Mouse (Mus musculus) G1E-ER4 (cell line): ENCODE data around the gene Tssk6. TPM values are rescaled to one million over a fixed set of nuclear protein-coding genes. Genes with fewer than 3 reads are reported as not detected.

Source experiments
- GATA1 ChIP-seq: IDR thresholded peaks from one replicate; pipeline ENCODE4 v1.8.0; 2012; ENCODE audit warnings: low read length, inconsistent platforms
- polyA plus RNA-seq: library from polyadenylated mRNA; stranded (reverse); fragments of >175 nt; gene quantifications from 2 replicates; pipeline ENCODE4 v1.2.3, GENCODE M21; 2012

Gene Tssk6
- polyA plus RNA-seq, 1 experiment = 0.17 TPM

GRCm38 (mm10) chr8:69933811-69934210 is 31.8 kb downstream of the Tssk6 start:
- TF ChIP-seq GATA1 = no peak

- no peak for TF ChIP-seq GATA1
These were observed 32.6 kb downstream of the Tssk6 start for GRCm38 (mm10) chr8:69934582-69934981.

GRCm38 (mm10) chr8:69935431-69935830 is 33.4 kb downstream of the Tssk6 start:
- TF ChIP-seq GATA1 = no peak

GRCm38 (mm10) chr8:69936050-69936794 is 34.2 kb downstream of the Tssk6 start:
- TF ChIP-seq GATA1 = no peak

- no peak for TF ChIP-seq GATA1
These were observed 35.5 kb downstream of the Tssk6 start for GRCm38 (mm10) chr8:69937466-69937865.

GRCm38 (mm10) chr8:69938245-69938982 is 36.4 kb downstream of the Tssk6 start:
- TF ChIP-seq GATA1 = no peak

GRCm38 (mm10) chr8:69939633-69940032 is 37.6 kb downstream of the Tssk6 start:
- no peak for TF ChIP-seq GATA1

GRCm38 (mm10) chr8:69940386-69940785 is 38.4 kb downstream of the Tssk6 start:
- TF ChIP-seq GATA1 = no peak

- no peak for TF ChIP-seq GATA1
These were observed 48.3 kb downstream of the Tssk6 start for GRCm38 (mm10) chr8:69950300-69950699.

Other genes with a start within 250 kb of the Tssk6 start
- not detected in 2 replicates for gene Zfp964, start 247.7 kb upstream of the Tssk6 start, polyA plus RNA-seq
- 0.90 and 0.98 TPM in 2 replicates for gene Zfp869, start 191.5 kb upstream of the Tssk6 start, polyA plus RNA-seq
- gene Zfp963, start 152.2 kb upstream of the Tssk6 start, polyA plus RNA-seq = 0.80 and 1.0 TPM in 2 replicates
- 0.72 and 1.4 TPM in 2 replicates for gene Gm20422, start 127.3 kb upstream of the Tssk6 start, polyA plus RNA-seq
- gene Atp13a1, start 111.0 kb upstream of the Tssk6 start, polyA plus RNA-seq = 42.1 and 42.9 TPM in 2 replicates
- 1.4 and 1.5 TPM in 2 replicates for gene Zfp866, start 111.0 kb upstream of the Tssk6 start, polyA plus RNA-seq
- gene Gmip, start 93.5 kb upstream of the Tssk6 start, polyA plus RNA-seq = 29.1 and 44.6 TPM in 2 replicates
- gene Lpar2, start 79.8 kb upstream of the Tssk6 start, polyA plus RNA-seq = 0.38 and 0.43 TPM in 2 replicates
- 3.3 and 4.0 TPM in 2 replicates for gene Pbx4, start 69.7 kb upstream of the Tssk6 start, polyA plus RNA-seq
- gene Cilp2, start 14.5 kb upstream of the Tssk6 start, polyA plus RNA-seq = 0.02 and 0.03 TPM in 2 replicates
- 148 and 187 TPM in 2 replicates for gene Ndufa13, start 374 bp downstream of the Tssk6 start, polyA plus RNA-seq
- 4.4 and 7.0 TPM in 2 replicates for gene Yjefn3, start 528 bp downstream of the Tssk6 start, polyA plus RNA-seq
- gene Gatad2a, start 94.2 kb downstream of the Tssk6 start, polyA plus RNA-seq = 79.8 and 115 TPM in 2 replicates
- 44.0 and 45.1 TPM in 2 replicates for gene Mau2, start 140.6 kb downstream of the Tssk6 start, polyA plus RNA-seq
- gene Sugp1, start 140.6 kb downstream of the Tssk6 start, polyA plus RNA-seq = 48.9 and 53.3 TPM in 2 replicates
- gene Tm6sf2, start 170.7 kb downstream of the Tssk6 start, polyA plus RNA-seq = 0.08 TPM in 1 of 2 replicates, not detected in the other
- gene Hapln4, start 181.3 kb downstream of the Tssk6 start, polyA plus RNA-seq = not detected in 2 replicates
- gene Ncan, start 218.7 kb downstream of the Tssk6 start, polyA plus RNA-seq = not detected in 2 replicates
- gene Nr2c2ap, start 229.1 kb downstream of the Tssk6 start, polyA plus RNA-seq = 17.2 and 17.9 TPM in 2 replicates
- gene Rfxank, start 237.0 kb downstream of the Tssk6 start, polyA plus RNA-seq = 3.2 and 6.5 TPM in 2 replicates
- gene Borcs8, start 237.3 kb downstream of the Tssk6 start, polyA plus RNA-seq = 20.5 and 52.7 TPM in 2 replicates
- 2.7 and 3.6 TPM in 2 replicates for gene Mef2b, start 237.5 kb downstream of the Tssk6 start, polyA plus RNA-seq